Mouse (Mus musculus): Measurements from ENCODE around the gene Kif3a.

DNA sequence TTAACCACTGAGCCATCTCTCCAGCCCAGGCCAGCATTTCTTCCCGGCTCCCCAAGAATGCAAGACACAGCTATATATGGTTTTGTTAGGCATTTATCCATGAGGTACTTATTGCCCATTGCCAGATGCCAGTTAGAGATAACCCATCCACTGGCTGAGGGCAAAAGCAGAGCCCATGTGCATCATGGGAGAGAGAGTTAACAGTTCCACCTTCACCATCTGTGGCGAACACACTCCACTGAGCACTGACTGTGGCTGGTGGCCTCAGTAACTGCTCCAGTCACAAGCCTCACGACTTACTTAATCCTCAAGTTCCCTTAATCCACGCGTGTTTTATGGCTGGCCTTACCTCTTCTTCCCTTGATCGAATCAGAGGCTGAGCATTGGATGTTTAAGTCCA is 42.1 kb downstream of the Kif3a start:
- no peak for TF ChIP-seq ZC3H11A (IDR thresholded peaks at IDR 0.05; ENCODE audit: borderline replicate concordance, low read depth, low read length)
- TF ChIP-seq CHD2 (IDR thresholded peaks at IDR 0.05; ENCODE audit: low read depth, low read length) = no peak
- no peak for TF ChIP-seq ZNF384 (IDR thresholded peaks at IDR 0.05; ENCODE audit: low read depth, low read length)
- no peak for TF ChIP-seq HCFC1 (IDR thresholded peaks at IDR 0.05; ENCODE audit: borderline replicate concordance, insufficient read depth, low read length)
- TF ChIP-seq MAFK (IDR thresholded peaks at IDR 0.05; ENCODE audit: insufficient read depth, low read depth, low read length) = no peak
